Mouse (Mus musculus) CH12.LX (cell line): ENCODE measurements around the gene Dhx9.

Source experiments
- CTCF ChIP-seq, 2 experiments: IDR thresholded peaks in 1 of 2; conservative IDR thresholded peaks in 1 of 2; 2 replicates each; pipeline ENCODE4 v1.5.1; 2011 to 2012; ENCODE audit warnings: low read depth in 2 of 2, low read length in 2 of 2, improper control_type of control experiment in 1 of 2, inconsistent platforms in 1 of 2, mild to moderate bottlenecking in 1 of 2, moderate library complexity in 1 of 2
- EP300 ChIP-seq: IDR thresholded peaks from 2 replicates; pipeline ENCODE4 v1.6.1; 2011; ENCODE audit warnings: low read length, improper control_type of control experiment
- GABPA ChIP-seq: IDR thresholded peaks from 2 replicates; pipeline ENCODE4 v1.6.1; 2012; ENCODE audit warnings: low read depth, low read length, improper control_type of control experiment, inconsistent platforms; ENCODE audit not compliant: insufficient replicate concordance
- HCFC1 ChIP-seq: IDR thresholded peaks from 2 replicates; pipeline ENCODE4 v1.6.1; 2012; ENCODE audit warnings: low read depth, mild to moderate bottlenecking, inconsistent platforms, low read length, improper control_type of control experiment
- MAZ ChIP-seq: IDR thresholded peaks from 2 replicates; pipeline ENCODE4 v1.6.1; 2012; ENCODE audit warnings: low read depth, mild to moderate bottlenecking, inconsistent platforms, low read length, improper control_type of control experiment, moderate library complexity
- MEF2A ChIP-seq: IDR thresholded peaks from 2 replicates; pipeline ENCODE4 v1.6.1; 2014; ENCODE audit warnings: low read depth, mild to moderate bottlenecking, inconsistent platforms, low read length, improper control_type of control experiment, borderline replicate concordance
- NRF1 ChIP-seq: IDR thresholded peaks from 2 replicates; pipeline ENCODE4 v1.6.1; 2014; ENCODE audit warnings: low read depth, mild to moderate bottlenecking, inconsistent platforms, low read length, improper control_type of control experiment, moderate library complexity
- POLR2A ChIP-seq: IDR thresholded peaks from 2 replicates; pipeline ENCODE4 v1.6.1; 2011; ENCODE audit warnings: low read depth, mild to moderate bottlenecking, improper control_type of control experiment, low read length
- POLR2AphosphoS2 ChIP-seq: IDR thresholded peaks from 2 replicates; pipeline ENCODE4 v1.6.1; 2011; ENCODE audit warnings: low read depth, low read length, improper control_type of control experiment
- RAD21 ChIP-seq: IDR thresholded peaks from 2 replicates; pipeline ENCODE4 v1.6.1; 2011; ENCODE audit warnings: low read depth, mild to moderate bottlenecking, low read length, improper control_type of control experiment, moderate library complexity
- TBP ChIP-seq: conservative IDR thresholded peaks from 2 replicates; pipeline ENCODE4 v1.6.1; 2011; ENCODE audit warnings: low read depth, low read length, improper control_type of control experiment
- TCF12 ChIP-seq: IDR thresholded peaks from 2 replicates; pipeline ENCODE4 v1.6.1; 2014; ENCODE audit warnings: low read depth, mild to moderate bottlenecking, inconsistent platforms, low read length, improper control_type of control experiment
- USF2 ChIP-seq: conservative IDR thresholded peaks from 2 replicates; pipeline ENCODE4 v1.6.1; 2011; ENCODE audit warnings: low read depth, low read length, improper control_type of control experiment
- ZC3H11A ChIP-seq: IDR thresholded peaks from 2 replicates; pipeline ENCODE4 v1.6.1; 2012; ENCODE audit warnings: low read depth, mild to moderate bottlenecking, inconsistent platforms, low read length, improper control_type of control experiment

DNA sequence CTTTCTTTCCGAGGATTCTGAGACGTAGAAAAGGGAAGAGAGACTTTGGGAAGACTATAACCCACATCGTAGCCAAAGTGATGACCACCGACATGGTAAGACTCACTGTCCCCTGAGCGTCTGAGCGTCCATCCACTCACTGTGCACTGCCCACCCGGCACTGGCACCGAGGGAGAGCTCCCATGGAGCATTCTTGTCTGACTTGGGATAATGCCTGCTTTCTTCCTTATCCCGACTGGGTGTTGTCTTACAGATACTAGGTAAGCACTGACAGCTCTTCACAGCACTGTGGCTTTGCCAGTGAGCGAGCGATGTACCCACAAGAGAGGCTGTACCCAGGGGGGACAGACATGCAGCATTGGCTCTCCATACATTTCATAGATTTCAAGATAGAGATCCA is 49.9 kb downstream of the Dhx9 start:
- TF ChIP-seq CTCF (conservative IDR thresholded peaks at IDR 0.05 in 1 of 2, IDR thresholded peaks at IDR 0.05 in 1 of 2; ENCODE audit: low read depth in 2 of 2, low read length in 2 of 2) (no peak), RAD21 (no peak), POLR2A (no peak), GABPA (no peak), HCFC1 (no peak), MEF2A (no peak), ZC3H11A (no peak), POLR2AphosphoS2 (no peak), TCF12 (no peak), EP300 (no peak), USF2 (no peak), NRF1 (no peak), TBP (no peak), MAZ (no peak)
